Mouse (Mus musculus) stomach, postnatal 0 days (tissue): ENCODE results near the gene Aph1a.

ENCODE experiments used
- CTCF ChIP-seq: IDR thresholded peaks from 2 replicates; pipeline ENCODE4 v1.5.1; 2016; ENCODE audit warnings: antibody characterized with exemption, low read depth, mild to moderate bottlenecking, moderate library complexity
- EP300 ChIP-seq: optimal IDR thresholded peaks from 2 replicates; pipeline ENCODE3; 2016; ENCODE audit warnings: antibody characterized with exemption

DNA sequence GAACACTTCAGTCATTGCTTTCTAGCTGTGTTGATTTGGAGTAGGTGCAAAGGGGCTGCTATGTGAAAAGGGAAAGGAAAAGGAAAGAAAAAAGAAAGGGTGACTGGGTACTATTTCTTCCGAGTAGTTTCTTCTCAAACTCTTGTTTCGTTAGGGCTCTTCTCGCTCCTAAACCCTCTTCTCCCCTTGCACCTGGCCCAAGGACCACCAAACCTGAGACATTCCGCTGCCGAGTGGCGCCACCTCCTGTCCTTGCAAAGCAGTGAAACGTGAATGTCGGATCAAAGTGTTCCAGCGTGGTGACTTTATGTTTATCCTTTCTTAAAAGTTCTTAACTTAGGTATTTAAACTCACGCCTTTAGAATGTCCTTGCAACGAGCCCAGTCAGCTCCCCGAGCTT, 13.1 kb downstream of the Aph1a start:
- TF ChIP-seq CTCF = peak; percentile 90
- TF ChIP-seq EP300 = no peak
